Mouse (Mus musculus) v-Abl transformed pro-B cells (cell line): Measurements from ENCODE around the gene Chfr.
"Not testable (repeated sequence)": the region's sequence is repeated elsewhere in the genome, so short reads cannot be mapped to it uniquely, and the experiment has no call there.

Experiments
- in situ Hi-C, 2 experiments: fragments of 400-800 bp; cut with MboI; formaldehyde crosslinking; loops; one replicate each; pipeline ENCODE4 v1.15.1; 2025; ENCODE audit not compliant: unreplicated experiment in 2 of 2

The Chfr gene

GRCm38 (mm10) chr5:110107581-110108304 is 27.9 kb upstream of the Chfr start, which contains the start of gene Gtpbp6:
Gene Gtpbp6, minus strand, starts transcription at chr5:110108197.
- in situ Hi-C loops: loop anchor here in 1 of 2 experiments (5.0 kb wide), 1 partner anchor 550 kb away; the partner anchor contains the start of gene Crlf2

GRCm38 (mm10) chr5:110108305-110108628 is 27.4 kb upstream of the Chfr start:
- in situ Hi-C loops: loop anchor here in 1 of 2 experiments (5.0 kb wide), 1 partner anchor 551 kb away; the partner anchor contains the start of gene Crlf2

GRCm38 (mm10) chr5:110109991-110110441 is 25.6 kb upstream of the Chfr start, which contains the start of gene Zfp605:
Gene Zfp605, plus strand, starts transcription at chr5:110110092.
- in situ Hi-C loops: loop anchor here in 1 of 2 experiments (5.0 kb wide), 1 partner anchor 553 kb away; the partner anchor contains the start of gene Crlf2

- in situ Hi-C loops: not testable (repeated sequence)
These were observed 13.3 kb upstream of the Chfr start for GRCm38 (mm10) chr5:110122380-110122779.

- in situ Hi-C loops: loop anchor here (5.0 to 10.0 kb wide), 2 partner anchors 534 to 581 kb away; partner anchors contain the start of gene Crlf2 (in 1 of the 2)
These were observed 434 bp downstream of the Chfr start for GRCm38 (mm10) chr5:110136087-110136464.

- in situ Hi-C loops: loop anchor here (5.0 to 10.0 kb wide), 2 partner anchors 536 to 583 kb away; partner anchors contain the start of gene Crlf2 (in 1 of the 2)
These were observed 2.2 kb downstream of the Chfr start for GRCm38 (mm10) chr5:110137816-110138215.

- in situ Hi-C loops: loop anchor here (5.0 to 10.0 kb wide), 2 partner anchors 537 to 585 kb away; partner anchors contain the start of gene Crlf2 (in 1 of the 2)
These were observed 3.7 kb downstream of the Chfr start for GRCm38 (mm10) chr5:110139325-110139724.

- in situ Hi-C loops: loop anchor here in 1 of 2 experiments (5.0 kb wide), 1 partner anchor 538 kb away; no protein-coding TSS in a partner anchor
These were observed 4.8 kb downstream of the Chfr start for GRCm38 (mm10) chr5:110140424-110140823.

GRCm38 (mm10) chr5:110142309-110142708 is 6.7 kb downstream of the Chfr start:
- in situ Hi-C loops: loop anchor here in 1 of 2 experiments (5.0 kb wide), 1 partner anchor 540 kb away; no protein-coding TSS in a partner anchor

- in situ Hi-C loops: loop anchor here in 1 of 2 experiments (5.0 kb wide), 1 partner anchor 541 kb away; no protein-coding TSS in a partner anchor
These were observed 7.4 kb downstream of the Chfr start for GRCm38 (mm10) chr5:110143007-110143406.

GRCm38 (mm10) chr5:110169374-110169773 is 33.7 kb downstream of the Chfr start:
- in situ Hi-C loops: no loop called here

GRCm38 (mm10) chr5:110176362-110177020 is 40.8 kb downstream of the Chfr start, which contains the start of gene Golga3:
Gene Golga3, plus strand, starts transcription at chr5:110176701.
- in situ Hi-C loops: no loop called here

- in situ Hi-C loops: no loop called here
These were observed 41.4 kb downstream of the Chfr start for GRCm38 (mm10) chr5:110177021-110177420.

- in situ Hi-C loops: no loop called here
These were observed 43.0 kb downstream of the Chfr start for GRCm38 (mm10) chr5:110178628-110179027.

- in situ Hi-C loops: no loop called here
These were observed 46.1 kb downstream of the Chfr start for GRCm38 (mm10) chr5:110181716-110182115.

GRCm38 (mm10) chr5:110203164-110203895 is 67.7 kb downstream of the Chfr start:
- in situ Hi-C loops: loop anchor here (10.0 to 25.0 kb wide), 2 partner anchors 459 to 599 kb away; partner anchors contain the start of genes Ddx51 (in 2 of the 2) and Noc4l (in 2 of the 2)

- in situ Hi-C loops: loop anchor here (10.0 to 25.0 kb wide), 2 partner anchors 458 to 600 kb away; partner anchors contain the start of genes Ddx51 (in 2 of the 2) and Noc4l (in 2 of the 2)
These were observed 69.1 kb downstream of the Chfr start for GRCm38 (mm10) chr5:110204777-110205176.

- in situ Hi-C loops: loop anchor here (25.0 kb wide), 1 partner anchor 451 kb away; the partner anchor contains the start of genes Ddx51 (in 2 of the 2) and Noc4l (in 2 of the 2)
These were observed 75.7 kb downstream of the Chfr start for GRCm38 (mm10) chr5:110211312-110211711.

- in situ Hi-C loops: loop anchor here (25.0 kb wide), 1 partner anchor 446 kb away; the partner anchor contains the start of genes Ddx51 (in 2 of the 2) and Noc4l (in 2 of the 2)
These were observed 81.1 kb downstream of the Chfr start for GRCm38 (mm10) chr5:110216780-110217179.

- in situ Hi-C loops: loop anchor here (25.0 kb wide), 1 partner anchor 442 kb away; the partner anchor contains the start of genes Ddx51 (in 2 of the 2) and Noc4l (in 2 of the 2)
These were observed 84.7 kb downstream of the Chfr start for GRCm38 (mm10) chr5:110220331-110220730.
